Mouse (Mus musculus): ENCODE data around the gene Tbc1d2. TPM values are rescaled to one million over a fixed set of nuclear protein-coding genes. Genes with fewer than 3 reads are reported as not detected.
"Not testable (repeated sequence)": the region's sequence is repeated elsewhere in the genome, so short reads cannot be mapped to it uniquely, and the experiment has no call there.

Gene Tbc1d2
- polyA plus RNA-seq, 1 experiment from 2014 or later: 0.56 TPM

- H3K9me3 ChIP-seq (replicated peaks): no peaks in the 10 kb centered on the region
- no peak overlapping the region for H3K27ac ChIP-seq
- WGBS (ENCODE audit: insufficient replicate concordance): under 1% methylated on average over 49 of the region's 52 CpGs
- peak overlapping the region; percentile 63 for H3K4me3 ChIP-seq (replicated peaks)
- peak; percentile 15 for ATAC-seq (ENCODE audit: low read depth)
- no peak for DNase-seq
- peak overlapping the region; percentile 84 for H3K4me2 ChIP-seq
- H3K4me1 ChIP-seq (replicated peaks): peaks cover 39% of the 10 kb centered on the region
- H3K9ac ChIP-seq: peak overlapping the region; percentile 65
- H3K27me3 ChIP-seq: peaks cover 65% of the 10 kb centered on the region
- no peaks in the 10 kb centered on the region for H3K36me3 ChIP-seq
Observed at GRCm38 (mm10) chr4:46601258-46601843, 48.7 kb downstream of the Tbc1d2 start.

GRCm38 (mm10) chr4:46600473-46601257, 49.3 kb downstream of the Tbc1d2 start:
- peak overlapping the region; percentile 65 for H3K9ac ChIP-seq
- no peak for ATAC-seq (ENCODE audit: low read depth)
- H3K27me3 ChIP-seq: peaks cover 69% of the 10 kb centered on the region
- no peaks in the 10 kb centered on the region for H3K9me3 ChIP-seq (replicated peaks)
- peak overlapping the region; percentile 84 for H3K4me2 ChIP-seq
- peaks cover 46% of the 10 kb centered on the region for H3K4me1 ChIP-seq (replicated peaks)
- 31% methylated on average over 20 of the region's 20 CpGs for WGBS (ENCODE audit: insufficient replicate concordance)
- peak overlapping the region; percentile 63 for H3K4me3 ChIP-seq (replicated peaks)
- no peak overlapping the region for H3K27ac ChIP-seq
- H3K36me3 ChIP-seq: no peaks in the 10 kb centered on the region
- no peak for DNase-seq

GRCm38 (mm10) chr4:46599609-46600008, 50.4 kb downstream of the Tbc1d2 start:
- peaks cover 65% of the 10 kb centered on the region for H3K27me3 ChIP-seq
- not testable (repeated sequence) for H3K27ac ChIP-seq; DNase-seq; ATAC-seq (ENCODE audit: low read depth); H3K4me3 ChIP-seq (replicated peaks); H3K9ac ChIP-seq; H3K36me3 ChIP-seq; H3K9me3 ChIP-seq (replicated peaks)
- H3K4me1 ChIP-seq (replicated peaks): peaks cover 46% of the 10 kb centered on the region
- H3K4me2 ChIP-seq: peak overlapping the region; percentile 84; the same call in 1 of the 2 replicates
- 64% methylated on average over 12 of the region's 12 CpGs for WGBS (ENCODE audit: insufficient replicate concordance)

GRCm38 (mm10) chr4:46598981-46599380, 51.0 kb downstream of the Tbc1d2 start:
- H3K27ac ChIP-seq: no peak overlapping the region
- 47% methylated on average over 6 of the region's 6 CpGs for WGBS (ENCODE audit: insufficient replicate concordance)
- H3K9ac ChIP-seq: no peak overlapping the region
- no peaks in the 10 kb centered on the region for H3K36me3 ChIP-seq
- H3K27me3 ChIP-seq: peaks cover 59% of the 10 kb centered on the region
- ATAC-seq (ENCODE audit: low read depth) (no peak), DNase-seq (no peak)
- no peak overlapping the region for H3K4me3 ChIP-seq (replicated peaks)
- H3K9me3 ChIP-seq (replicated peaks): no peaks in the 10 kb centered on the region
- peaks cover 50% of the 10 kb centered on the region for H3K4me1 ChIP-seq (replicated peaks)
- no peak overlapping the region for H3K4me2 ChIP-seq

DNA sequence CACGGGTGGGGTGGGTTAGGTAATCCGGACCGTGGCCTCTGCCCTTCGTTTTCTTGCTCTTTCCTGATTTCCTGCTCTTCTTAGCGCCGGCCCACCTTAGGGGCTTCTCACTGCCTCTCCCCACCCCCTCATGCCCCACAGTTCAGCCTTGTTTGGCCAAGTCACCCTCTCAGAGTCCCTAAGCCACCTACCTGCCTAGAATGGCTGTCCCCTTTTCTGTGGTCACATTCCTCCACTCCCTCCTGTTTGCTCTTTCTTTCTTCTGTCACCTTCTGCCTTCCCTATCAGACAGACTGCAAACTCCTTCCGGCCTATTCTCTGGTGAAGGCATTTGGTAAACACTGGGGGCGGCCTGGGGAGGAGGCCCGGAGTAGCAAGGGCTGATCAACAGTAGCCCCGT, 51.9 kb downstream of the Tbc1d2 start:
- Histone ChIP-seq H3K4me2 (no peak overlapping the region), H3K9ac (no peak overlapping the region), H3K4me3 (replicated peaks) (no peak overlapping the region), H3K4me1 (replicated peaks) (peaks cover 51% of the 10 kb centered on the region), H3K9me3 (replicated peaks) (no peaks in the 10 kb centered on the region), H3K27ac (peak overlapping the region; percentile 13; the same call in 1 of the 2 replicates), H3K27me3 (peaks cover 51% of the 10 kb centered on the region), H3K36me3 (no peaks in the 10 kb centered on the region)
- ATAC-seq (ENCODE audit: low read depth) (no peak), DNase-seq (no peak)
- WGBS (ENCODE audit: insufficient replicate concordance): 20% methylated on average over 10 of the region's 10 CpGs

GRCm38 (mm10) chr4:46597286-46597961, 52.6 kb downstream of the Tbc1d2 start:
- H3K27me3 ChIP-seq: peaks cover 46% of the 10 kb centered on the region
- H3K4me2 ChIP-seq: no peak overlapping the region
- no peaks in the 10 kb centered on the region for H3K9me3 ChIP-seq (replicated peaks)
- H3K36me3 ChIP-seq: no peaks in the 10 kb centered on the region
- DNase-seq (no peak), ATAC-seq (ENCODE audit: low read depth) (no peak)
- no peak overlapping the region for H3K4me3 ChIP-seq (replicated peaks)
- no peak overlapping the region for H3K9ac ChIP-seq
- WGBS (ENCODE audit: insufficient replicate concordance): 31% methylated on average over 11 of the region's 11 CpGs
- H3K4me1 ChIP-seq (replicated peaks): peaks cover 51% of the 10 kb centered on the region
- H3K27ac ChIP-seq: no peak overlapping the region

GRCm38 (mm10) chr4:46596398-46596797, 53.6 kb downstream of the Tbc1d2 start:
- no peak overlapping the region for H3K4me3 ChIP-seq (replicated peaks)
- H3K4me1 ChIP-seq (replicated peaks): peaks cover 48% of the 10 kb centered on the region
- H3K9me3 ChIP-seq (replicated peaks): no peaks in the 10 kb centered on the region
- H3K27ac ChIP-seq: no peak overlapping the region
- no peaks in the 10 kb centered on the region for H3K36me3 ChIP-seq
- DNase-seq (no peak), ATAC-seq (ENCODE audit: low read depth) (no peak)
- H3K9ac ChIP-seq: no peak overlapping the region
- 57% methylated on average over 6 of the region's 6 CpGs for WGBS (ENCODE audit: insufficient replicate concordance)
- H3K4me2 ChIP-seq: no peak overlapping the region
- H3K27me3 ChIP-seq: peaks cover 36% of the 10 kb centered on the region

DNA sequence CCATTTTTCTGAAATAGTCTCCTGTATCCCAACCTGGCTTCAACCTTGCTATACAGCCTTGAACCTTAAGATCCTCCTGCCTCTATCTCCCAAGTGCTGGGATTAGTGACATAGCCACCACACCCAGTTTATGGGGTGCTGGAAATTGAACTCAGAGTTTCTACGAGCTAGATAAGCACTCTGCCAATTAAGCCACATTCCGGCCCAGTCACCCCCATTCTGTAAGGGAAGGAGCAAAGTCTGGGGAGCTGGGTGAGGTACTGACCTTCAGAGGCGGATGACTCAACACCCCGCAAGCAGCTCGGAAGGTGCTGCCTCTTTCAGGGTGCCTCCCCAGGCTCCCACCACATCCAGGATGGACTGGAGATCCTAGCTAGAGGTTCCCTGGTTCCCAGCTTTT, 55.9 kb downstream of the Tbc1d2 start:
- Histone ChIP-seq H3K27me3 (peaks cover 13% of the 10 kb centered on the region), H3K36me3 (no peaks in the 10 kb centered on the region), H3K4me3 (replicated peaks) (no peak overlapping the region), H3K9me3 (replicated peaks) (no peaks in the 10 kb centered on the region), H3K4me2 (no peak overlapping the region), H3K9ac (no peak overlapping the region), H3K27ac (no peak overlapping the region), H3K4me1 (replicated peaks) (peaks cover 58% of the 10 kb centered on the region)
- no peak for ATAC-seq (ENCODE audit: low read depth)
- DNase-seq: no peak
- 58% methylated on average over 5 of the region's 5 CpGs for WGBS (ENCODE audit: insufficient replicate concordance)

GRCm38 (mm10) chr4:46593472-46593871, 56.5 kb downstream of the Tbc1d2 start:
- Histone ChIP-seq H3K27ac (no peak overlapping the region), H3K9me3 (replicated peaks) (no peaks in the 10 kb centered on the region), H3K4me3 (replicated peaks) (no peak overlapping the region), H3K27me3 (0 out of 2 replicates have a peak, but pooled peaks cover 9% of the 10 kb centered on the region), H3K9ac (no peak overlapping the region), H3K4me2 (no peak overlapping the region), H3K4me1 (replicated peaks) (peaks cover 54% of the 10 kb centered on the region), H3K36me3 (no peaks in the 10 kb centered on the region)
- ATAC-seq (ENCODE audit: low read depth) (no peak), DNase-seq (no peak)
- WGBS (ENCODE audit: insufficient replicate concordance): 47% methylated on average over 6 of the region's 6 CpGs

DNA sequence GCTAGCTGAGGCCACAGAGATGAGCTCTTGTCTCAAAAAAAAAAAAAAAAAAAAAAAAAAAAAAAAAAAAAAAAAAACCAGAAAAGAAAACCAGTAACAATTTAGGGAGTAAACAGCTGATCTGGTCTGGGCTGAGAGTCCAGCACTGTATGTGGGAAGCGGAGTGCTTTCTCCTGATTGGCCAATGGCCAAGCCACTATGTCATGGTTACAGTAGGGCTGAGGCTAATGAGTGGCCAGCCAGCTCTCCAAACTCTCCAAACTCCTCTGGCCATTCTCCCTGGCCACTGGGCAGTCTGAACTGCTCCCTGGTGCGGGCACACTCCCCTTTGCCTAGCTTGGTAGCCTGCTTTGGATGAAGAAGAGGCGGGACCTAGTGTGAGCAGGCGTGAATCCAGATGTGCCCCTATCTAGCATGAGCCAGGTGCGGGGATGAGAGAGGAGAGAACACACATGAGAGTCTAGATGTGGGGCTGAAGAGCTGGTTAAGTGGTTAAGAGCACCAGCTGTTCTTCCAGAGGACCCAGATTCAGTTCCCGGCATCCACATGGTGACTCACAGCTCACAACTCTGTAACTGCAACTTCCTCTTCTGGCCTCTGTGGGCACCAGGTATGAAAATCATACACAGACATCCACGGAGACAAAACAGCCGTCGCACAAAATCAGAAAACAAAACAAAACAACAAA, 58.0 kb downstream of the Tbc1d2 start:
- Histone ChIP-seq H3K4me1 (replicated peaks) (peaks cover 45% of the 10 kb centered on the region), H3K27ac (no peak overlapping the region), H3K27me3 (0 out of 2 replicates have a peak, but pooled peaks cover 6% of the 10 kb centered on the region), H3K36me3 (no peaks in the 10 kb centered on the region), H3K9me3 (replicated peaks) (no peaks in the 10 kb centered on the region), H3K9ac (no peak overlapping the region), H3K4me3 (replicated peaks) (no peak overlapping the region), H3K4me2 (no peak overlapping the region)
- 55% methylated on average over 9 of the region's 9 CpGs for WGBS (ENCODE audit: insufficient replicate concordance)
- 0 out of 2 replicates have a peak, but pooled peaks have one; percentile 15 for ATAC-seq (ENCODE audit: low read depth)
- DNase-seq: no peak

GRCm38 (mm10) chr4:46590810-46591209, 59.2 kb downstream of the Tbc1d2 start:
- H3K9ac ChIP-seq: no peak overlapping the region
- no peak overlapping the region for H3K4me3 ChIP-seq (replicated peaks)
- 12% methylated on average over 4 of the region's 4 CpGs for WGBS (ENCODE audit: insufficient replicate concordance)
- H3K9me3 ChIP-seq (replicated peaks): no peaks in the 10 kb centered on the region
- H3K27me3 ChIP-seq: no peaks in the 10 kb centered on the region
- no peaks in the 10 kb centered on the region for H3K36me3 ChIP-seq
- no peak overlapping the region for H3K27ac ChIP-seq
- ATAC-seq (ENCODE audit: low read depth) (0 out of 2 replicates have a peak, but pooled peaks have one; percentile 41), DNase-seq (no peak)
- no peak overlapping the region for H3K4me2 ChIP-seq
- peaks cover 46% of the 10 kb centered on the region for H3K4me1 ChIP-seq (replicated peaks)
